Mouse (Mus musculus): ENCODE data around the gene Hcn2.

Hcn2 gene

DNA sequence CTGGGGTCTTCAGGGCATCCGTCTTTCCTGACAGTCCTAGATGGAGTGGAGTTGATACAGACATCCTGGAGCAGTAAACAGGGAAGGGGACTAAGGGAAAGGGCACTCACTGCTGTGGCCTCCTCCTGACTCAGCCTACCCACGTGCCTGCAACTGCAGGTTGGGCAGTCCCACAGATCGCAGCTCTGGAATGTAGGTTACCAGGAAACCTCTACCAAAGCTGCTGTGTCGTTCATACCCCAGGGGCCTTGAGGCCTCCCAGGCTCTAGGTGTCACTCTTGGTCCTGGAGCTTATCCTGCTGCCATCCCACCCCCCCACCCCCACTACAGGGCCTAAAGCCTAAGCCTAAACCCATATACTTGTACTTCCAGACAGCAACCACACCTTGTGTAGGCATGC is 8.7 kb upstream of the Hcn2 start:
- DNase-seq (ENCODE audit: low spot score in 2 of 2) = no peak

DNA sequence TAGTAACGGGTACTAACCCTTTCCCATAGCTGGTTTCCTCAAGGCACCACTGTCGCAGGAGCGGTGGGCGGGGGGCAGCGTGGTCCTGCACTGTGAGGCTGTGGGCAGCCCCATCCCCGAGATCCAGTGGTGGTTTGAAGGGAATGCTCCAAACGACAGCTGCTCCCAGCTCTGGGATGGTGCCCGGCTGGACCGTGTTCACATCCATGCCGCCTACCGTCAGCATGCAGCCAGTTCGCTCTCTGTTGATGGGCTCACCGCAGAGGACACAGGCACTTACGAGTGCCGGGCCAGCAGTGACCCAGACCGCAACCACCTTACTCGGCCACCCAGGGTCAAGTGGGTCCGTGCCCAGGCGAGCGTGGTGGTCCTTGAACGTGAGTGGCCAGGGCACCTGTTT is 7.8 kb upstream of the Hcn2 start:
- DNase-seq (ENCODE audit: low spot score in 2 of 2) = no peak

GRCm38 (mm10) chr10:79709307-79709706 is 7.1 kb upstream of the Hcn2 start:
- DNase-seq (ENCODE audit: low spot score in 2 of 2) = no peak

DNA sequence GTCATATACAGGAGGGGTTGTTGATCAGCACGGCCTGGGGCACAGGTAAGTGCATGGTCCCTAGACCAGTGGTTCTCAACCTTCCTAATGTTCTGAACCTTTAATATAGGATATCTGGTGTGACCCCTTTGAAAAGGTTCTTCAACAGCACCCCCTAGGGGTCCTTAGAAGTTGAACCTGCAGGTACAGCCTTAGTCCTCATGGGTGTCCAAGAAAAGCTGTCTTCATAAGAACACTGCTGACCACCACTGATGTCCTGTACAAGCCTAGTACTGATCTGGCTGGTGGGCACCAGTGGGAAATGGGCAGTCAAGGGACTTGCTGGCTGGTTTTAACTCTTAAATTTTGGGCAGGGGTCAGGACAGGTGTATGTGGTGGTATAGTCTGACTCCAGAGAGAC is 4.4 kb upstream of the Hcn2 start:
- DNase-seq (ENCODE audit: low spot score in 2 of 2) = peak in 1 of 2 experiments; percentile 51

DNA sequence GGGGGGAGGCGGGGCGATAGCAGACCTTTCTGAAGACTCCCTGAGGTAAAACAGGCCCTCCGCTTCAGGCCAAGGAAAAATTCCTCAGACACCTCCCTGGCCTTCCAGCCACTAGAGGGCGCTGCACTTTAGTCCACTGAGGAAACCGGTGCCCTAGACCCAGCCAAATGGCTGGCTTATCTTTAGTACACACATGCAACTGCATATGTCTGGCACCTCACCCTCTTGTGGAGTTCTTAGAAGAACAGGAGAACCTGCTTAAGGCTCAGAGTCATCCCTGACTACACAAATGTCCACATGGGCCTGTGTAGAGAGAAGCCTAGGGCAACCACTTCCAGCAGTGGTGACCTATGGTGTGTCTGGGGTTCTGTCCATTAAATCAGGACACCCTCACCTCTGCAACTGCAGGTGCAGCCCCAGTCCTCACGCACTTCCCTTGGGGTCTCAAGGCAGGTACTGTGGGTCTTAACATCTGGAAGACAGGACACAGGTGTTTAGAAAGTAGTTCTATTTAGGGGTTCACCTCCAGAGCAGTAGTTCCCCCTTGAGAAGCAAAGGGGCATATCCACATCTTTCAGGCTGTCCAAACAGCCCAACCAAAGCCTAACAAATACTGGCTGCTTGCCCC is 3.8 kb upstream of the Hcn2 start:
- peak; percentile 69 to 83 for DNase-seq (ENCODE audit: low spot score in 2 of 2)

DNA sequence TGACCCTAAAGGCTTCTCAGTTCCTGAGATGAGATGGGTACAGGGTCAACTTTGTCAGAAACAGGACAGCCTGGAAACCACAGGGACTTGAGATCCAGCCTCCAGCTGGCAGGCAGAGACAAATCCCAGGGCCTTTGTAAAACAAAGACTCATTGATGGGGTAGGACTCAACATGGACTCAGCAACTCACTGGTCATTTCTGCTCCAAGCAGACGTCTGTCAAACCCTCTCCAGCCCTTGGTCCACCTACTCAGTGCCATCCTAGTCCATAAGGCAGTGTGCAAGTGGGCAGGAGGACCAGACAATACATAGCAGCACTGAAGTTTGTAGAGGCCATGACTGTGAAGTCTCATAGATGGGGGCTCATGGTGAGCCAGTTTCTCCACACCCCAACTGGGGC is 3.3 kb upstream of the Hcn2 start:
- no peak for DNase-seq (ENCODE audit: low spot score in 2 of 2)

DNA sequence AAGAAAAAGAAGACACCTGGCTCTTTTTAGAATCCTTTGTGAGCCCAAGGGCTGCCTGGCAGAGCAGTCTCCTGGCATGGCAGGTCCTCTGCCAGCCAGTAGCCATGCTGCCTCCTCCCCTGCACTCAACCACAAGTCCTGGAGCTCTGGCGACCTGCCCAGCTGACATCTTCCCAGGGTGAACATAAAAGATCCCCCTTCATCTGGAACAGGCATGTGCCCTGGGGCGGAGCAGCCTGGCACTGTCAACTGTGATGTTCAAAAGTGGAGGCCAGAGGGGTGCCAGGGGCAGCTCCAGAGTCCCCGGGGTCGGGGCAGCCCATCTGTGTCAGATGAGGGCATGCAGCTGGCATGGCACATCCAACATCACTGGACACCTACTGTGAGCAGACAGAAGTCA is 1.4 kb upstream of the Hcn2 start:
- DNase-seq (ENCODE audit: low spot score in 2 of 2) = no peak

DNA sequence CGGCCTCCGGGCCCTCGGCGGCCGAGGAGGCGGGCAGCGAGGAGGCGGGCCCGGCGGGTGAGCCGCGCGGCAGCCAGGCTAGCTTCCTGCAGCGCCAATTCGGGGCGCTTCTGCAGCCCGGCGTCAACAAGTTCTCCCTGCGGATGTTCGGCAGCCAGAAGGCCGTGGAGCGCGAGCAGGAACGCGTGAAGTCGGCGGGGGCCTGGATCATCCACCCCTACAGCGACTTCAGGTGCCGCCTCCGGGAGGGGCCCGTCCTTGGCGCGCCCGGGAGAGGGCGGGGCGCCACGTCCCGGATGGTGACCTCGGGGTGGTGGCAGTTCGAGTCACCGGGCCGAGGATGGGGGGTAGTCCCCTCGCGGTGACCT is 538 bp downstream of the Hcn2 start:
- DNase-seq (ENCODE audit: low spot score in 2 of 2) = no peak

- peak in 1 of 2 experiments; percentile 37 for DNase-seq (ENCODE audit: low spot score in 2 of 2)
Measured at GRCm38 (mm10) chr10:79717640-79718357, 1.4 kb downstream of the Hcn2 start.

DNA sequence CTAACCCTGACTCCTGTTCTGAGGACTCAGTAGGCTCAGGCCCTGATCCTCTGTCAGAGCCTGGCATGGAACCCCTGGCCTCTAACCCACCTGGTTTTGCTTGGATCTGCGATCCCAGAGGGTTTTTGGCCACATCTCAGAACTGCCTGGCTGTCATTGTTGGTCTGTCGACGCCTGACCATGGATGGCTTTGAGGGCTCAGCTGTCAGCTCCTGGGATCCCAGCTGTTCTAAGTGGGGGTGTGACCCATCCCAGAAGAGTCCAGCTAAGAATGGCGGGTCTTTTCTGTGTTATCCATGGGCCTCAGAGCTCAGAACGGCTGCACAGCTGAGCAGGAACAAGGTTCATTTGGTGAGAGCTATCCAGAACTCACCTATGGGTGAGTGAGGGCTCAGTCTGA is 4.7 kb downstream of the Hcn2 start:
- no peak for DNase-seq (ENCODE audit: low spot score in 2 of 2)

GRCm38 (mm10) chr10:79723047-79723446 is 6.6 kb downstream of the Hcn2 start:
- DNase-seq (ENCODE audit: low spot score in 2 of 2) = no peak

DNA sequence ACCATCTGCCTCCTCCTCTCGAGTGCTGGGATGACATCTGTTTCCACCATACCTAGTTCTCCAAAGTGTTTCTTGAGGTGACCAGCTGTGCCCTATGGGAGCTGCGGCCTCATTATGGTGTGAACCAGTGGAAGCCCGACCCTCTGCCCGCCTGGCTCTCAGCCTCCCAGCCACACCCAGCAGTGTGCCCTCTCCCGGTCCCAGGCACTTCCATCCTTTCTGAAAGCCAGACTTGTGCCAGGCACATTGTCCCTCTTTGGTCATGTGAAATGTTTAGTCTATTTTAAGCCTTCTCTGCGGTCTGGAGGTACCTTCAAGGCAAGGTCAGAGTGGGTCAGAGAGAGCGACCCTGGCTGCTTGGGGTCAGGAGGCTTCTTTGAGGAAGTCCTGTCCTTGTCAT is 7.3 kb downstream of the Hcn2 start:
- no peak for DNase-seq (ENCODE audit: low spot score in 2 of 2)

GRCm38 (mm10) chr10:79726090-79726489 is 9.7 kb downstream of the Hcn2 start:
- DNase-seq (ENCODE audit: low spot score in 2 of 2) = no peak

DNA sequence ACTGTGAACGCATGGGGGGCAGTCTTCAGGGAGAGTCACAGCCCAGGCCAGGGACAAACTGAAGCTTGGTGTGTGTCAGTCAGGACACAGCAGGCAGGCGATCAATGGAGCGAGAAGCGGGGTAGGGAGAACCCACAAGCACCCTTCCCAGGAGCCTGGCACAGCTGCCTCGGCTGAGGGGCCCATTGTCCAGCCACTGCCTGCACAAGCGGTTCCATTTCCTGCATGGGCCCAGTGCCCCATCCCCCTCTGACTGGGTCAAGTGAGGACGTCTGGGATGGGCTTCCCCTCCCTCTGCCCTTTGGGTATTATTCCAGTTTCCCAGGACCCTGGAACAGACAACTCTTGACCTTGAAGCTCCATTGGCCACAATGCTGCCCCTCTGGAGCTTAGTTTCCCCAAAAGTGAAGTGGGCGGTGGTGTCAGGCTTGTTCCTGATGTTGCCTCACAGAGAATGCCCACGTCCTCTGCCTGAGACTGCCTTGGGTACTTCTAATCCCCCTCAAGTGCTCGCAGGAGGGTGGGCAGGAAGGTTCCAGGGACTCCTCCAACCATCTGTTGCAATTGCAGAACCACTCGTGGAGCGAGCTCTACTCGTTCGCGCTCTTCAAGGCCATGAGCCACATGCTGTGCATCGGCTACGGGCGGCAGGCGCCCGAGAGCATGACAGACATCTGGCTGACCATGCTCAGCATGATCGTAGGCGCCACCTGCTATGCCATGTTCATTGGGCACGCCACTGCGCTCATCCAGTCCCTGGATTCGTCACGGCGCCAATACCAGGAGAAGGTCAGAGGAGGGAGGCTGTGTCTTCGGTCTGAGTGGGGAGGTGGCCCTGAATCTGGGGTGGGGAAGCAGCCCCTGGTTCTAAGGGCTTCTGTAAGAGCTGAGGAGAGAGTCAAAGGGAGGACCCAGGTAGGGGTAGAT is 12.2 kb downstream of the Hcn2 start:
- no peak for DNase-seq (ENCODE audit: low spot score in 2 of 2)

GRCm38 (mm10) chr10:79729357-79729965 is 13.0 kb downstream of the Hcn2 start:
- no peak for DNase-seq (ENCODE audit: low spot score in 2 of 2)

DNA sequence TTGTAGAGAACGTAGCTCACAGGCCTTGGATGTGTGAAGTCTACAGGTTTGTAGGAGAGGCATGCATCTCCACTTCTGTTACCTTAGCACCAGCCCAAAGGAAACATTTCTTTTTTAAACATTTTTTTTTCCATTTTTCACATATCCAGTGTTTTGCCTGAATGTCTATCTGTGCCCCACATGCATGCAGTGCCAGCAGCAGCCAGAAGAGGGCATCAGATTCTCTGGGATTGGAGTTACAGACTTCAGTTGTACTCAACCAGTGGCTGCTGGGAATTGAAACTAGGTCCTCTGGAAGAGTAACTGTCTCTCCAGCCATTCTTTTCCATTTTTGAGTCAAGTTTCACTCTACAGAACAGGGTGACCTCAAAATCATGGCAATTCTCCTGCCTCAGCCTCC is 16.1 kb downstream of the Hcn2 start:
- DNase-seq (ENCODE audit: low spot score in 2 of 2) = no peak

DNA sequence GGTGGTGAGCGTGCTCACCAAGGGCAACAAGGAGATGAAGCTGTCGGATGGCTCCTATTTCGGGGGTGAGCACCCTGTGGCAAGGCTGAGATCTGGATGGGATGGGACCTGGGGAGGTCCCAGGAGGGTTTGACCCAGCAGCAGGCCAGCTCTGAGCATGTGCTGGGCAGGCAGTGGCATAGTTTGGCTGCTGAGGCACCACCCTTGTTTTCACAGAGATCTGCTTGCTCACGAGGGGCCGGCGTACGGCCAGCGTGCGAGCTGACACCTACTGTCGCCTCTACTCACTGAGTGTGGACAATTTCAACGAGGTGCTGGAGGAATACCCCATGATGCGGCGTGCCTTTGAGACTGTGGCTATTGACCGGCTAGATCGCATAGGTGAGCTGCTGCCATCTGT is 17.4 kb downstream of the Hcn2 start:
- no peak for DNase-seq (ENCODE audit: low spot score in 2 of 2)

GRCm38 (mm10) chr10:79735361-79735760 is 18.9 kb downstream of the Hcn2 start:
- DNase-seq (ENCODE audit: low spot score in 2 of 2) = no peak

GRCm38 (mm10) chr10:79736706-79737105 is 20.3 kb downstream of the Hcn2 start:
- DNase-seq (ENCODE audit: low spot score in 2 of 2) = no peak

- DNase-seq (ENCODE audit: low spot score in 2 of 2) = no peak
Measured at GRCm38 (mm10) chr10:79738259-79738658, 21.8 kb downstream of the Hcn2 start.

- no peak for DNase-seq (ENCODE audit: low spot score in 2 of 2)
Measured at GRCm38 (mm10) chr10:79739234-79739633, 22.8 kb downstream of the Hcn2 start.

GRCm38 (mm10) chr10:79740863-79741262 is 24.4 kb downstream of the Hcn2 start:
- DNase-seq (ENCODE audit: low spot score in 2 of 2) = no peak

Data from spleen, postnatal 36 days (tissue).